Mouse (Mus musculus) megakaryocyte, embryonic 14.5 days (primary cell): ENCODE measurements around the gene Wwc1. TPM values are rescaled to one million over a fixed set of nuclear protein-coding genes. Genes with fewer than 3 reads are reported as not detected.
"Not testable (repeated sequence)": the region's sequence is repeated elsewhere in the genome, so short reads cannot be mapped to it uniquely, and the experiment has no call there.

Experiments
- H3K27me3 ChIP-seq: replicated peaks from 2 replicates; pipeline ENCODE3; 2012; ENCODE audit warnings: inconsistent platforms
- H3K36me3 ChIP-seq: replicated peaks from 2 replicates; pipeline ENCODE3; 2012; ENCODE audit warnings: low read length, inconsistent platforms, mixed read lengths
- H3K4me1 ChIP-seq: 2 replicates; pipeline ENCODE4 v1.6.1; 2012; ENCODE audit warnings: inconsistent platforms
- H3K4me3 ChIP-seq: replicated peaks from 2 replicates; pipeline ENCODE3; 2012; ENCODE audit warnings: moderate library complexity, mild to moderate bottlenecking, inconsistent platforms
- H3K9me3 ChIP-seq: 2 replicates; pipeline ENCODE4 v1.6.1; 2012; ENCODE audit warnings: inconsistent platforms
- FLI1 ChIP-seq: IDR thresholded peaks from 2 replicates; pipeline ENCODE4 v1.6.1; 2012; ENCODE audit warnings: low read length, inconsistent platforms, mixed read lengths
- GATA1 ChIP-seq: IDR thresholded peaks from 3 replicates; pipeline ENCODE4 v1.6.1; 2012; ENCODE audit warnings: mixed read lengths, low read length, inconsistent platforms, borderline replicate concordance
- polyA plus RNA-seq: library from polyadenylated mRNA; stranded (reverse); fragments of >175 nt; gene quantifications from 2 replicates; pipeline ENCODE4 v1.2.3, GENCODE M21; 2012; ENCODE audit warnings: low replicate concordance; ENCODE audit not compliant: insufficient read depth

The Wwc1 gene
- polyA plus RNA-seq, 1 experiment = not detected

GRCm38 (mm10) chr11:35816316-35816715 is 164.0 kb downstream of the Wwc1 start:
- peaks cover 99% of the 10 kb centered on the region for H3K36me3 ChIP-seq
- TF ChIP-seq GATA1 (no peak), FLI1 (no peak)
- H3K27me3 ChIP-seq = no peaks in the 10 kb centered on the region
- H3K4me3 ChIP-seq = no peak overlapping the region
- H3K9me3 ChIP-seq = no peaks in the 10 kb centered on the region
- H3K4me1 ChIP-seq = no peaks in the 10 kb centered on the region

GRCm38 (mm10) chr11:35811458-35811857 is 168.9 kb downstream of the Wwc1 start:
- no peaks in the 10 kb centered on the region for H3K9me3 ChIP-seq
- H3K36me3 ChIP-seq = peaks cover 99% of the 10 kb centered on the region
- H3K4me3 ChIP-seq = no peak overlapping the region
- TF ChIP-seq FLI1 (no peak), GATA1 (no peak)
- no peaks in the 10 kb centered on the region for H3K4me1 ChIP-seq
- H3K27me3 ChIP-seq = no peaks in the 10 kb centered on the region

GRCm38 (mm10) chr11:35801332-35801731 is 179.0 kb downstream of the Wwc1 start:
- Histone ChIP-seq H3K27me3 (peaks cover 33% of the 10 kb centered on the region), H3K36me3 (peaks cover 3% of the 10 kb centered on the region), H3K9me3 (peaks cover 11% of the 10 kb centered on the region), H3K4me3 (no peak overlapping the region), H3K4me1 (peaks cover 14% of the 10 kb centered on the region)
- no peak for TF ChIP-seq GATA1

- no peaks in the 10 kb centered on the region for H3K36me3 ChIP-seq
- peak within 1 kb of the TSS; percentile 87 for H3K4me3 ChIP-seq
- peaks cover 11% of the 10 kb centered on the region for H3K9me3 ChIP-seq
- peaks cover 14% of the 10 kb centered on the region for H3K4me1 ChIP-seq
- H3K27me3 ChIP-seq = peaks cover 43% of the 10 kb centered on the region
- no peak for TF ChIP-seq GATA1
- TF ChIP-seq FLI1 = no peak
These were observed 181.5 kb downstream of the Wwc1 start, which contains the start of gene Fbll1 for GRCm38 (mm10) chr11:35798874-35799273. TSS of gene Fbll1 (minus strand) at chr11:35798884.

- peaks cover 14% of the 10 kb centered on the region for H3K4me1 ChIP-seq
- H3K36me3 ChIP-seq = no peaks in the 10 kb centered on the region
- H3K4me3 ChIP-seq = peak overlapping the region; percentile 80
- TF ChIP-seq GATA1 = no peak
- no peak for TF ChIP-seq FLI1
- peaks cover 11% of the 10 kb centered on the region for H3K9me3 ChIP-seq
- H3K27me3 ChIP-seq = peaks cover 43% of the 10 kb centered on the region
These were observed 181.9 kb downstream of the Wwc1 start for GRCm38 (mm10) chr11:35798495-35798820.

- no peaks in the 10 kb centered on the region for H3K36me3 ChIP-seq
- H3K27me3 ChIP-seq = peaks cover 43% of the 10 kb centered on the region
- TF ChIP-seq GATA1 = no peak
- no peak for TF ChIP-seq FLI1
- H3K9me3 ChIP-seq = peaks cover 11% of the 10 kb centered on the region
- peak overlapping the region; percentile 87 for H3K4me3 ChIP-seq
- peaks cover 14% of the 10 kb centered on the region for H3K4me1 ChIP-seq
These were observed 182.4 kb downstream of the Wwc1 start for GRCm38 (mm10) chr11:35797751-35798494.

GRCm38 (mm10) chr11:35792800-35793199 is 187.5 kb downstream of the Wwc1 start:
- H3K36me3 ChIP-seq = peaks cover 37% of the 10 kb centered on the region
- H3K27me3 ChIP-seq = peaks cover 25% of the 10 kb centered on the region
- not testable (repeated sequence) for H3K9me3 ChIP-seq, H3K4me3 ChIP-seq, H3K4me1 ChIP-seq

GRCm38 (mm10) chr11:35788443-35788842 is 191.9 kb downstream of the Wwc1 start:
- H3K4me3 ChIP-seq = no peak overlapping the region
- H3K9me3 ChIP-seq = no peaks in the 10 kb centered on the region
- H3K36me3 ChIP-seq = peaks cover 77% of the 10 kb centered on the region
- H3K27me3 ChIP-seq = no peaks in the 10 kb centered on the region
- TF ChIP-seq GATA1 = no peak
- TF ChIP-seq FLI1 = no peak
- no peaks in the 10 kb centered on the region for H3K4me1 ChIP-seq

Other genes with a start within 250 kb of the Wwc1 start
- gene Pank3, start 211.0 kb downstream of the Wwc1 start, polyA plus RNA-seq = 0.65 and 0.67 TPM in 2 replicates
- gene Fbll1, start 181.6 kb downstream of the Wwc1 start, polyA plus RNA-seq = not detected in 2 replicates
- gene Rars, start 146.0 kb downstream of the Wwc1 start, polyA plus RNA-seq = 5.3 TPM in 1 of 2 replicates, not detected in the other